Mouse (Mus musculus): Measurements from ENCODE around the gene Camk1. TPM values are rescaled to one million over a fixed set of nuclear protein-coding genes. Genes with fewer than 3 reads are reported as not detected.

Gene Camk1
- total and polyA plus RNA-seq, 2 experiments = 15.6 to 16.1 TPM

- no peak overlapping the region for H3K27ac ChIP-seq (replicated peaks; ENCODE audit: insufficient read depth, low read depth, low read length)
- no peak overlapping the region for H3K4me3 ChIP-seq (ENCODE audit: insufficient read depth, low read depth, low read length)
- peaks cover 10% of the 10 kb centered on the region for H3K4me1 ChIP-seq (ENCODE audit: control insufficient read depth, insufficient read depth, low read length)
- H3K36me3 ChIP-seq (ENCODE audit: control insufficient read depth, insufficient read depth, low read length) = peaks cover 50% of the 10 kb centered on the region
- H3K9ac ChIP-seq (ENCODE audit: low read depth, low read length) = no peak overlapping the region
- TF ChIP-seq POLR2A (IDR thresholded peaks at IDR 0.05; ENCODE audit: extremely low read depth, insufficient read depth, low read length) (no peak), CTCF (IDR thresholded peaks at IDR 0.05; ENCODE audit: low read depth, low read length) (no peak)
- no peaks in the 10 kb centered on the region for H3K27me3 ChIP-seq (ENCODE audit: control insufficient read depth, insufficient read depth, low read length)
- 80% methylated on average over 3 of the region's 3 CpGs for WGBS
- DNase-seq (ENCODE audit: extremely low read depth, low read depth, low spot score) = no peak
- no peaks in the 10 kb centered on the region for H3K79me2 ChIP-seq (ENCODE audit: control insufficient read depth, insufficient read depth, low read length)
Observed at GRCm38 (mm10) chr6:113386025-113386424, 42.2 kb upstream of the Camk1 start.

- TF ChIP-seq POLR2A (IDR thresholded peaks at IDR 0.05; ENCODE audit: extremely low read depth, insufficient read depth, low read length) = no peak
- no peak for TF ChIP-seq CTCF (IDR thresholded peaks at IDR 0.05; ENCODE audit: low read depth, low read length)
- Histone ChIP-seq H3K27ac (replicated peaks; ENCODE audit: insufficient read depth, low read depth, low read length) (no peak overlapping the region), H3K36me3 (ENCODE audit: control insufficient read depth, insufficient read depth, low read length) (peaks cover 49% of the 10 kb centered on the region), H3K9ac (ENCODE audit: low read depth, low read length) (no peak overlapping the region), H3K79me2 (ENCODE audit: control insufficient read depth, insufficient read depth, low read length) (peaks cover 6% of the 10 kb centered on the region; the same call in 1 of the 2 replicates), H3K4me3 (ENCODE audit: insufficient read depth, low read depth, low read length) (no peak overlapping the region), H3K4me1 (ENCODE audit: control insufficient read depth, insufficient read depth, low read length) (peaks cover 3% of the 10 kb centered on the region; the same call in 1 of the 2 replicates), H3K27me3 (ENCODE audit: control insufficient read depth, insufficient read depth, low read length) (no peaks in the 10 kb centered on the region)
- DNase-seq (ENCODE audit: extremely low read depth, low read depth, low spot score) = no peak
- WGBS = 77% methylated on average over 11 of the region's 11 CpGs
Observed at GRCm38 (mm10) chr6:113385160-113385714, 41.5 kb upstream of the Camk1 start.

GRCm38 (mm10) chr6:113384351-113384927 is 40.7 kb upstream of the Camk1 start:
- H3K27ac ChIP-seq (replicated peaks; ENCODE audit: insufficient read depth, low read depth, low read length) = no peak overlapping the region
- no peak overlapping the region for H3K4me3 ChIP-seq (ENCODE audit: insufficient read depth, low read depth, low read length)
- no peak overlapping the region for H3K9ac ChIP-seq (ENCODE audit: low read depth, low read length)
- 96% methylated on average over 8 of the region's 8 CpGs for WGBS
- H3K27me3 ChIP-seq (ENCODE audit: control insufficient read depth, insufficient read depth, low read length) = no peaks in the 10 kb centered on the region
- peaks cover 42% of the 10 kb centered on the region for H3K36me3 ChIP-seq (ENCODE audit: control insufficient read depth, insufficient read depth, low read length)
- no peak for TF ChIP-seq POLR2A (IDR thresholded peaks at IDR 0.05; ENCODE audit: extremely low read depth, insufficient read depth, low read length)
- TF ChIP-seq CTCF (IDR thresholded peaks at IDR 0.05; ENCODE audit: low read depth, low read length) = no peak
- H3K79me2 ChIP-seq (ENCODE audit: control insufficient read depth, insufficient read depth, low read length) = peaks cover 7% of the 10 kb centered on the region; the same call in 1 of the 2 replicates
- DNase-seq (ENCODE audit: extremely low read depth, low read depth, low spot score) = no peak
- H3K4me1 ChIP-seq (ENCODE audit: control insufficient read depth, insufficient read depth, low read length) = no peaks in the 10 kb centered on the region

GRCm38 (mm10) chr6:113380480-113380879 is 36.7 kb upstream of the Camk1 start:
- Histone ChIP-seq H3K79me2 (ENCODE audit: control insufficient read depth, insufficient read depth, low read length) (peaks cover 20% of the 10 kb centered on the region; the same call in 1 of the 2 replicates), H3K9ac (ENCODE audit: low read depth, low read length) (no peak overlapping the region), H3K27me3 (ENCODE audit: control insufficient read depth, insufficient read depth, low read length) (no peaks in the 10 kb centered on the region), H3K4me3 (ENCODE audit: insufficient read depth, low read depth, low read length) (no peak overlapping the region), H3K4me1 (ENCODE audit: control insufficient read depth, insufficient read depth, low read length) (peaks cover 7% of the 10 kb centered on the region), H3K27ac (replicated peaks; ENCODE audit: insufficient read depth, low read depth, low read length) (no peak overlapping the region), H3K36me3 (ENCODE audit: control insufficient read depth, insufficient read depth, low read length) (peaks cover 24% of the 10 kb centered on the region)
- WGBS = 91% methylated on average over 11 of the region's 11 CpGs
- no peak for DNase-seq (ENCODE audit: extremely low read depth, low read depth, low spot score)
- TF ChIP-seq CTCF (IDR thresholded peaks at IDR 0.05; ENCODE audit: low read depth, low read length) = no peak
- TF ChIP-seq POLR2A (IDR thresholded peaks at IDR 0.05; ENCODE audit: extremely low read depth, insufficient read depth, low read length) = no peak

GRCm38 (mm10) chr6:113379246-113379645 is 35.5 kb upstream of the Camk1 start:
- H3K27me3 ChIP-seq (ENCODE audit: control insufficient read depth, insufficient read depth, low read length) = no peaks in the 10 kb centered on the region
- no peak overlapping the region for H3K27ac ChIP-seq (replicated peaks; ENCODE audit: insufficient read depth, low read depth, low read length)
- 56% methylated on average over 6 of the region's 6 CpGs for WGBS
- peaks cover 18% of the 10 kb centered on the region for H3K36me3 ChIP-seq (ENCODE audit: control insufficient read depth, insufficient read depth, low read length)
- no peak for DNase-seq (ENCODE audit: extremely low read depth, low read depth, low spot score)
- H3K4me1 ChIP-seq (ENCODE audit: control insufficient read depth, insufficient read depth, low read length) = peaks cover 7% of the 10 kb centered on the region
- H3K9ac ChIP-seq (ENCODE audit: low read depth, low read length) = no peak overlapping the region
- TF ChIP-seq CTCF (IDR thresholded peaks at IDR 0.05; ENCODE audit: low read depth, low read length) (no peak), POLR2A (IDR thresholded peaks at IDR 0.05; ENCODE audit: extremely low read depth, insufficient read depth, low read length) (no peak)
- H3K4me3 ChIP-seq (ENCODE audit: insufficient read depth, low read depth, low read length) = peak overlapping the region; percentile 91; the same call in 1 of the 2 replicates
- H3K79me2 ChIP-seq (ENCODE audit: control insufficient read depth, insufficient read depth, low read length) = peaks cover 20% of the 10 kb centered on the region; the same call in 1 of the 2 replicates

All from liver, adult 2 months (tissue).